In the genomic region with DNA sequence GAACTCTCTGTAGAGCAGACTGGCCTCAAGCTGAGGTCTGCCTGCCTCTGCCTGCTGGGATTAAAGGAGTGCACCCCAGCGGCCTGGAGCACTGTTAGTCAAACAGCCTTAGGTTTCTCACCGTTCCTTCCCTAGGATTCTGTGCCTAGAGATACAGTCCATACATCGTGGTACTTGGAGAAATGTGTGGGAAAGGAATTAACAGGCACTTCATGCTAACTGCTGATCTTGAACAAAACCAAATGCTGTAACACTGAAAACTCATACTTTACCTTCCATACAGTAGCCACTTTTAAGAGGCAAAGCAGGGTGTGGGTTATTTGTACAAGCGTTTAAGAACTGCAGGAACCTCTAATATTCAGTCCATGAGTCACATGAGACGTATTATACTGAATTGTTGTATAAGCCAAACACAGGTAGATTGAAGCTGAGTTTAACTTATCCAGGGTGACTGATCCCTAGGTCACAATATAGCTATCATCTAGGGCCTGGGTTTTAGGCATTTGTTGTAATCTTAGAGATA, we compare ENCODE assay signal across 8 mouse cellular contexts. TPM values are rescaled to one million over a fixed set of nuclear protein-coding genes. Genes with fewer than 3 reads are reported as not detected.
A peak's percentile ranks its signal among the peaks of the same experiment; 100 is the strongest.
DNase-seq lines count a peak whose midpoint lies in the region; ATAC-seq and TF ChIP-seq lines count a peak whose summit lies in the region.

No protein-coding gene starts in this region.

- peak overlapping the region; percentile 97 for H3K4me3 ChIP-seq in heart, embryonic 16.5 days (ENCODE audit: low read length)
- H3K4me3 ChIP-seq in hindbrain, embryonic 12.5 days, result peak overlapping the region; percentile 72
- peak overlapping the region; percentile 83 for H3K4me3 ChIP-seq in midbrain, embryonic 11.5 days (ENCODE audit: low read depth, low read length)
- H3K4me3 ChIP-seq in thymus, adult 2 months (ENCODE audit: control insufficient read depth, insufficient read depth, low read length), result no peak overlapping the region

- TF ChIP-seq POLR2A in thymus, adult 2 months (IDR thresholded peaks at IDR 0.05; ENCODE audit: control insufficient read depth, extremely low read depth, insufficient read depth, low read length, poor library complexity), result no peak

- no peak for DNase-seq in heart, adult 8-10 months (ENCODE audit: low spot score)
- DNase-seq in Muller cell, postnatal 12 days (ENCODE audit: inconsistent ontology term), result peak; percentile 12
- DNase-seq in midbrain, embryonic 11.5 days (ENCODE audit: low spot score, missing footprints), result no peak
- DNase-seq in frontal cortex, postnatal 36 days (ENCODE audit: low spot score in 2 of 2), result no peak
- DNase-seq in thymus, adult 2 months, result no peak
- no peak for DNase-seq in spleen, adult 18-20 months

- H3K9ac ChIP-seq in heart, embryonic 16.5 days (ENCODE audit: low read length), result peak overlapping the region; percentile 55; the same call in 1 of the 2 replicates
- H3K9ac ChIP-seq in hindbrain, embryonic 12.5 days, result no peak overlapping the region
- peak overlapping the region; percentile 91 for H3K9ac ChIP-seq in midbrain, embryonic 11.5 days (ENCODE audit: low read length)

- H3K9me3 ChIP-seq in heart, embryonic 16.5 days (replicated peaks; ENCODE audit: control insufficient read depth, low read length), result no peaks in the 10 kb centered on the region
- H3K9me3 ChIP-seq in hindbrain, embryonic 12.5 days (replicated peaks), result no peaks in the 10 kb centered on the region
- no peaks in the 10 kb centered on the region for H3K9me3 ChIP-seq in midbrain, embryonic 11.5 days (ENCODE audit: control insufficient read depth, low read length)

- WGBS in heart, embryonic 16.5 days, result 28% methylated on average over 5 of the region's 5 CpGs
- 61% methylated on average over 5 of the region's 5 CpGs for WGBS in hindbrain, embryonic 12.5 days
- 62% methylated on average over 5 of the region's 5 CpGs for WGBS in midbrain, embryonic 11.5 days
- 74% methylated on average over 5 of the region's 5 CpGs for WGBS in thymus, adult 2 months

- H3K36me3 ChIP-seq in heart, embryonic 16.5 days (ENCODE audit: control insufficient read depth, insufficient read depth), result peaks cover 21% of the 10 kb centered on the region
- peaks cover 16% of the 10 kb centered on the region for H3K36me3 ChIP-seq in hindbrain, embryonic 12.5 days
- peaks cover 9% of the 10 kb centered on the region for H3K36me3 ChIP-seq in midbrain, embryonic 11.5 days (ENCODE audit: control insufficient read depth, insufficient read depth, low read length)
- peaks cover 31% of the 10 kb centered on the region for H3K36me3 ChIP-seq in thymus, adult 2 months (ENCODE audit: control insufficient read depth, insufficient read depth, low read length)

- H3K27me3 ChIP-seq in heart, embryonic 16.5 days (ENCODE audit: control insufficient read depth, insufficient read depth, low read length), result no peaks in the 10 kb centered on the region
- no peaks in the 10 kb centered on the region for H3K27me3 ChIP-seq in hindbrain, embryonic 12.5 days
- no peaks in the 10 kb centered on the region for H3K27me3 ChIP-seq in midbrain, embryonic 11.5 days (ENCODE audit: control insufficient read depth, insufficient read depth, low read length)
- no peaks in the 10 kb centered on the region for H3K27me3 ChIP-seq in thymus, adult 2 months (ENCODE audit: control insufficient read depth, insufficient read depth, low read length)

- no peak for TF ChIP-seq CTCF in thymus, adult 2 months (IDR thresholded peaks at IDR 0.05; ENCODE audit: borderline replicate concordance, control insufficient read depth, extremely low read depth, insufficient read depth, low read length, poor library complexity)

- peak overlapping the region; percentile 77 for H3K4me2 ChIP-seq in heart, embryonic 16.5 days (ENCODE audit: low read depth, low read length)
- peak overlapping the region; percentile 66 for H3K4me2 ChIP-seq in hindbrain, embryonic 12.5 days (replicated peaks)
- H3K4me2 ChIP-seq in midbrain, embryonic 11.5 days, result peak overlapping the region; percentile 80

- peaks cover 32% of the 10 kb centered on the region for H3K4me1 ChIP-seq in heart, embryonic 16.5 days (ENCODE audit: control insufficient read depth, insufficient read depth, low read length)
- H3K4me1 ChIP-seq in hindbrain, embryonic 12.5 days, result peaks cover 18% of the 10 kb centered on the region
- peaks cover 14% of the 10 kb centered on the region for H3K4me1 ChIP-seq in midbrain, embryonic 11.5 days (ENCODE audit: control insufficient read depth, insufficient read depth, low read length)
- peaks cover 8% of the 10 kb centered on the region for H3K4me1 ChIP-seq in thymus, adult 2 months (replicated peaks; ENCODE audit: control insufficient read depth, insufficient read depth, low read length)

- no peak overlapping the region for H3K27ac ChIP-seq in heart, embryonic 16.5 days (ENCODE audit: low read length)
- no peak overlapping the region for H3K27ac ChIP-seq in hindbrain, embryonic 12.5 days
- H3K27ac ChIP-seq in midbrain, embryonic 11.5 days (ENCODE audit: low read depth, low read length), result no peak overlapping the region
- H3K27ac ChIP-seq in thymus, adult 2 months (ENCODE audit: control insufficient read depth, insufficient read depth, low read length), result no peak overlapping the region

- ATAC-seq in heart, embryonic 16.5 days (replicated peaks; ENCODE audit: extremely low read depth, insufficient read depth, low FRiP score), result no peak
- no peak for ATAC-seq in hindbrain, embryonic 12.5 days (ENCODE audit: low FRiP score)
- no peak for ATAC-seq in midbrain, embryonic 11.5 days (ENCODE audit: low FRiP score)

RNA-seq across cellular contexts. Expression of a gene that starts 2.1 kb away (rescaled TPM):
- polyA plus RNA-seq in heart, embryonic 16.5 days (2015; fragmentation: Nextera tagmentation; extraction: Ambion mirVana), result 1,101 and 1,119 TPM in 2 replicates
- 100 to 1,000 TPM; 252 to 269 (median 261) TPM for total RNA-seq in heart, adult 8-10 months (2022)
- 727 and 828 TPM in 2 replicates for polyA plus RNA-seq in hindbrain, embryonic 12.5 days (2016; fragmentation: Nextera tagmentation; extraction: Ambion mirVana)
- polyA plus RNA-seq in midbrain, embryonic 11.5 days (2014; fragmentation: Nextera tagmentation; extraction: Ambion mirVana), result 1,083 and 1,090 TPM in 2 replicates
- 358 and 374 TPM in 2 replicates for polyA plus RNA-seq in thymus, adult 2 months (2012; rRNA removed)

RNA-seq across cellular contexts. Expression of a gene that starts 2.1 kb away (rescaled TPM):
- 5.2 and 5.6 TPM in 2 replicates for polyA plus RNA-seq in heart, embryonic 16.5 days (2015; fragmentation: Nextera tagmentation; extraction: Ambion mirVana)
- total RNA-seq in heart, adult 8-10 months (2022), result 1 to 10 TPM; 3.0 to 3.4 (median 3.2) TPM
- polyA plus RNA-seq in hindbrain, embryonic 12.5 days (2016; fragmentation: Nextera tagmentation; extraction: Ambion mirVana), result 6.8 and 8.7 TPM in 2 replicates
- polyA plus RNA-seq in midbrain, embryonic 11.5 days (2014; fragmentation: Nextera tagmentation; extraction: Ambion mirVana), result 3.4 and 7.7 TPM in 2 replicates
- polyA plus RNA-seq in thymus, adult 2 months (2012; rRNA removed), result 1.9 and 2.5 TPM in 2 replicates

RNA-seq across cellular contexts. Expression of a gene that starts 19.6 kb away (rescaled TPM):
- polyA plus RNA-seq in heart, embryonic 16.5 days (2015; fragmentation: Nextera tagmentation; extraction: Ambion mirVana), result 31.4 and 38.8 TPM in 2 replicates
- 10 to 100 TPM; 10.7 to 13.2 (median 12.2) TPM for total RNA-seq in heart, adult 8-10 months (2022)
- 55.3 and 61.5 TPM in 2 replicates for polyA plus RNA-seq in hindbrain, embryonic 12.5 days (2016; fragmentation: Nextera tagmentation; extraction: Ambion mirVana)
- 80.6 and 81.5 TPM in 2 replicates for polyA plus RNA-seq in midbrain, embryonic 11.5 days (2014; fragmentation: Nextera tagmentation; extraction: Ambion mirVana)
- 18.6 and 19.0 TPM in 2 replicates for polyA plus RNA-seq in thymus, adult 2 months (2012; rRNA removed)

RNA-seq across cellular contexts. Expression of a gene that starts 52.1 kb away (rescaled TPM):
- polyA plus RNA-seq in heart, embryonic 16.5 days (2015; fragmentation: Nextera tagmentation; extraction: Ambion mirVana), result 7.8 and 8.7 TPM in 2 replicates
- 1 to 10 TPM; 2.7 to 4.1 (median 3.4) TPM for total RNA-seq in heart, adult 8-10 months (2022)
- polyA plus RNA-seq in hindbrain, embryonic 12.5 days (2016; fragmentation: Nextera tagmentation; extraction: Ambion mirVana), result 6.9 and 7.5 TPM in 2 replicates
- 5.8 and 6.6 TPM in 2 replicates for polyA plus RNA-seq in midbrain, embryonic 11.5 days (2014; fragmentation: Nextera tagmentation; extraction: Ambion mirVana)
- 2.0 and 2.5 TPM in 2 replicates for polyA plus RNA-seq in thymus, adult 2 months (2012; rRNA removed)
